In the genomic region with DNA sequence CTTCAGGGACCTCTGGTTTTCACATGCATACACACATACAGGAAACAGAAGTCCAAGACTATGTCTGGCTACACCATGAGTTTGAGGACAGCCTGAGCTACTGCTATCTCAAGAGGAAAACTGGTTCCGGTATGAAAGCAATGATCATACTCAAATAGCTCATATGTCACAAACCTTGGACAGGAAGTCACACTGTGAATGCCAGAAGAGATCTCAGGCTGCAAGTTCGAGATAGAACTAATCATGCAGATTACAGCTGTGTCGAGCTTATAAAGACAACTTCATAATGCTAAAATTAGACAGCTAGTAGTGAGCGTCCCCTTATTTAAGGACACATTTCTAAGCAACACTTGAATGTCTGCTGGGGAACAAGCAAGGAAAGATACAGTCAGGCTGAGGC, we compare ENCODE assay signal across 15 mouse cellular contexts. TPM values are rescaled to one million over a fixed set of nuclear protein-coding genes. Genes with fewer than 3 reads are reported as not detected.
A peak's percentile ranks its signal among the peaks of the same experiment; 100 is the strongest.
DNase-seq lines count a peak whose midpoint lies in the region; ATAC-seq and TF ChIP-seq lines count a peak whose summit lies in the region.
"Had no signal": no experiment of that assay in that cellular context is flagged by ENCODE, and none has a peak within 500 bp of the region (broad histone marks: within the 10 kb centered on the region; RNA-seq: fewer than 3 reads in every experiment).

No protein-coding gene starts in this region.

- TF ChIP-seq CTCF in intestine, postnatal 0 days (IDR thresholded peaks at IDR 0.05; ENCODE audit: low read depth), result no peak

- no peaks in the 10 kb centered on the region for H3K9me3 ChIP-seq in lung, embryonic 15.5 days
- H3K9me3 ChIP-seq in heart, embryonic 15.5 days (replicated peaks), result no peaks in the 10 kb centered on the region
- H3K9me3 ChIP-seq in intestine, postnatal 0 days (ENCODE audit: control insufficient read depth), result no peaks in the 10 kb centered on the region

- no peaks in the 10 kb centered on the region for H3K27me3 ChIP-seq in lung, embryonic 15.5 days
- no peaks in the 10 kb centered on the region for H3K27me3 ChIP-seq in heart, embryonic 15.5 days
- no peaks in the 10 kb centered on the region for H3K27me3 ChIP-seq in splenic B cell, adult 2 months (ENCODE audit: control insufficient read depth, insufficient read depth, low read length, poor library complexity, severe bottlenecking)
- H3K27me3 ChIP-seq in intestine, postnatal 0 days (replicated peaks; ENCODE audit: control insufficient read depth, insufficient read depth, low read length), result no peaks in the 10 kb centered on the region

- H3K36me3 ChIP-seq in lung, embryonic 15.5 days, result no peaks in the 10 kb centered on the region
- no peaks in the 10 kb centered on the region for H3K36me3 ChIP-seq in heart, embryonic 15.5 days
- peaks cover 2% of the 10 kb centered on the region; the same call in 1 of the 2 replicates for H3K36me3 ChIP-seq in splenic B cell, adult 2 months (ENCODE audit: control insufficient read depth, insufficient read depth, low read length, poor library complexity, severe bottlenecking)
- H3K36me3 ChIP-seq in intestine, postnatal 0 days (ENCODE audit: control insufficient read depth, insufficient read depth), result no peaks in the 10 kb centered on the region

- H3K4me1 ChIP-seq in lung, embryonic 15.5 days, result no peaks in the 10 kb centered on the region
- H3K4me1 ChIP-seq in heart, embryonic 15.5 days (replicated peaks), result peaks cover 29% of the 10 kb centered on the region
- peaks cover 2% of the 10 kb centered on the region; the same call in 1 of the 2 replicates for H3K4me1 ChIP-seq in intestine, postnatal 0 days (replicated peaks; ENCODE audit: control insufficient read depth, insufficient read depth, low read length)

- ATAC-seq in lung, embryonic 15.5 days (ENCODE audit: borderline replicate concordance, extremely low read depth, low FRiP score, low TSS enrichment), result no peak
- ATAC-seq in heart, embryonic 15.5 days (replicated peaks; ENCODE audit: insufficient number of reproducible peaks, insufficient read depth, low FRiP score, low read depth), result peak; percentile 61; the same call in 1 of the 2 replicates
- ATAC-seq in intestine, postnatal 0 days, result no peak

- WGBS in lung, embryonic 15.5 days, result 51% methylated on average over 4 of the region's 4 CpGs
- WGBS in heart, embryonic 15.5 days, result 17% methylated on average over 4 of the region's 4 CpGs
- WGBS in intestine, postnatal 0 days, result 56% methylated on average over 4 of the region's 4 CpGs

- no peak overlapping the region for H3K4me2 ChIP-seq in lung, embryonic 15.5 days
- H3K4me2 ChIP-seq in heart, embryonic 15.5 days, result no peak overlapping the region
- no peak overlapping the region for H3K4me2 ChIP-seq in intestine, postnatal 0 days (replicated peaks; ENCODE audit: low read depth)

- H3K9ac ChIP-seq in lung, embryonic 15.5 days, result no peak overlapping the region
- no peak overlapping the region for H3K9ac ChIP-seq in heart, embryonic 15.5 days
- H3K9ac ChIP-seq in intestine, postnatal 0 days (ENCODE audit: low read depth, low read length), result no peak overlapping the region

- DNase-seq in lung, adult 18-20 months, result no peak
- DNase-seq in c-Kit-positive CD71-negative TER-119-negative erythroid progenitor cells, embryonic 14.5 days (ENCODE audit: low read depth), result peak; percentile 19
- peak; percentile 57 for DNase-seq in splenic B cell, adult 2 months (ENCODE audit: low read depth, low spot score)
- no peak for DNase-seq in urinary bladder, postnatal 14 days (ENCODE audit: low spot score)
- DNase-seq: adrenal gland, postnatal 25 days; cerebellum, adult 11 months; embryo, embryonic 11 days; right cerebral cortex, postnatal 14 days had no signal

- no peak overlapping the region for H3K4me3 ChIP-seq in lung, embryonic 15.5 days
- no peak overlapping the region for H3K4me3 ChIP-seq in heart, embryonic 15.5 days
- no peak overlapping the region for H3K4me3 ChIP-seq in intestine, postnatal 0 days (ENCODE audit: low read depth, low read length)

- H3K27ac ChIP-seq in lung, embryonic 15.5 days, result peak overlapping the region; percentile 35; the same call in 1 of the 2 replicates
- H3K27ac ChIP-seq in heart, embryonic 15.5 days, result peak overlapping the region; percentile 81
- no peak overlapping the region for H3K27ac ChIP-seq in intestine, postnatal 0 days (ENCODE audit: low read depth, low read length)
- H3K27ac ChIP-seq: macrophage had no signal

RNA-seq across cellular contexts. Expression of a gene that starts 12.1 kb away (rescaled TPM):
- not detected in 2 replicates for polyA plus RNA-seq in lung, embryonic 15.5 days (2015; fragmentation: Nextera tagmentation; extraction: Ambion mirVana)
- 0.92 and 1.1 TPM in 2 replicates for polyA plus RNA-seq in heart, embryonic 15.5 days (2015; fragmentation: Nextera tagmentation; extraction: Ambion mirVana)
- polyA plus RNA-seq in intestine, postnatal 0 days (2015; fragmentation: Nextera tagmentation; extraction: Ambion mirVana), result not detected in 2 replicates
- polyA plus RNA-seq: gonadal fat pad, adult 2 months; kidney, embryonic 16.5 days; limb, embryonic 11.5 days; macrophage had no signal

RNA-seq across cellular contexts. Expression of a gene that starts 44.8 kb away (rescaled TPM):
- 140 and 146 TPM in 2 replicates for polyA plus RNA-seq in lung, embryonic 15.5 days (2015; fragmentation: Nextera tagmentation; extraction: Ambion mirVana)
- 60.2 and 70.3 TPM in 2 replicates for polyA plus RNA-seq in heart, embryonic 15.5 days (2015; fragmentation: Nextera tagmentation; extraction: Ambion mirVana)
- 298 and 303 TPM in 2 replicates for polyA plus RNA-seq in intestine, postnatal 0 days (2015; fragmentation: Nextera tagmentation; extraction: Ambion mirVana)

RNA-seq across cellular contexts. Expression of a gene that starts 56.5 kb away (rescaled TPM):
- polyA plus RNA-seq in lung, embryonic 15.5 days (2015; fragmentation: Nextera tagmentation; extraction: Ambion mirVana), result 99.4 and 108 TPM in 2 replicates
- polyA plus RNA-seq in heart, embryonic 15.5 days (2015; fragmentation: Nextera tagmentation; extraction: Ambion mirVana), result 112 and 113 TPM in 2 replicates
- polyA plus RNA-seq in intestine, postnatal 0 days (2015; fragmentation: Nextera tagmentation; extraction: Ambion mirVana), result 250 and 257 TPM in 2 replicates

RNA-seq across cellular contexts. Expression of a gene that starts 56.5 kb away (rescaled TPM):
- polyA plus RNA-seq in lung, embryonic 15.5 days (2015; fragmentation: Nextera tagmentation; extraction: Ambion mirVana), result 165 and 167 TPM in 2 replicates
- polyA plus RNA-seq in heart, embryonic 15.5 days (2015; fragmentation: Nextera tagmentation; extraction: Ambion mirVana), result 121 and 129 TPM in 2 replicates
- 102 and 111 TPM in 2 replicates for polyA plus RNA-seq in intestine, postnatal 0 days (2015; fragmentation: Nextera tagmentation; extraction: Ambion mirVana)

Comparison
In these comparisons a context has a peak if more than half of its experiments do, and no peak if none do; other contexts are left out.
1. DNase-seq: peak in c-Kit-positive CD71-negative TER-119-negative erythroid progenitor cells, embryonic 14.5 days (single experiment) and splenic B cell, adult 2 months (single experiment); none in lung, adult 18-20 months (0 of 2) and urinary bladder, postnatal 14 days (single experiment).